Mouse (Mus musculus) MEL (cell line): ENCODE measurements at regions not wholly inside any gene's neighbourhood (a gene's known extent, or its start where the extent isn't known, plus 50 kb on each side); places are given as distances from the start of the nearest gene placed in this dataset.

Experiments
- DNase-seq: peaks from one replicate; pipeline ENCODE4 v3.0.0; 2011; ENCODE audit warnings: low read depth, low spot score
- H3K27ac ChIP-seq: 2 replicates; pipeline ENCODE4 v1.5.1; 2012; ENCODE audit warnings: low read depth, mild to moderate bottlenecking, control low read depth, low read length, moderate library complexity; ENCODE audit not compliant: control insufficient read depth
- H3K27me3 ChIP-seq, 2 experiments: fragments of 150-350 bp in 1 of 2; sonication (generic) in 1 of 2; 2 replicates each; pipeline ENCODE4 v1.6.1; 2012; ENCODE audit warnings: low read length in 2 of 2, mild to moderate bottlenecking in 2 of 2, improper control_type of control experiment in 1 of 2, moderate library complexity in 1 of 2; ENCODE audit not compliant: insufficient read depth in 2 of 2, control insufficient read depth in 1 of 2
- H3K36me3 ChIP-seq, 2 experiments: 2 replicates each; pipeline ENCODE4 v1.6.1; 2012 to 2014; ENCODE audit warnings: low read length in 2 of 2, improper control_type of control experiment in 1 of 2, inconsistent platforms in 1 of 2, mild to moderate bottlenecking in 1 of 2; ENCODE audit not compliant: insufficient read depth in 2 of 2, control insufficient read depth in 1 of 2
- H3K4me1 ChIP-seq, 2 experiments: fragments of 150-350 bp in 1 of 2; sonication (generic) in 1 of 2; 2 replicates each; pipeline ENCODE4 v1.6.1; 2012; ENCODE audit warnings: low read length in 2 of 2, improper control_type of control experiment in 1 of 2, mild to moderate bottlenecking in 1 of 2; ENCODE audit not compliant: insufficient read depth in 2 of 2, control insufficient read depth in 1 of 2
- H3K4me3 ChIP-seq, 2 experiments: fragments of 150-350 bp in 1 of 2; sonication (generic) in 1 of 2; 2 replicates each; pipeline ENCODE4 v1.5.1; 2012; ENCODE audit warnings: low read depth in 2 of 2, low read length in 2 of 2, mild to moderate bottlenecking in 2 of 2, moderate library complexity in 2 of 2, control low read depth in 1 of 2, improper control_type of control experiment in 1 of 2; ENCODE audit not compliant: control insufficient read depth in 1 of 2, insufficient read depth in 1 of 2
- H3K79me2 ChIP-seq: 2 replicates; pipeline ENCODE4 v1.6.1; 2012; ENCODE audit warnings: mild to moderate bottlenecking, low read length, moderate library complexity; ENCODE audit not compliant: control insufficient read depth, poor library complexity, insufficient read depth
- H3K9ac ChIP-seq: 2 replicates; pipeline ENCODE4 v1.6.1; 2012; ENCODE audit warnings: low read depth, mild to moderate bottlenecking, control low read depth, low read length, moderate library complexity; ENCODE audit not compliant: control insufficient read depth, poor library complexity, severe bottlenecking
- H3K9me3 ChIP-seq: fragments of 150-350 bp; sonication (generic); replicated peaks from 2 replicates; pipeline ENCODE4 v1.6.1; 2012; ENCODE audit warnings: mild to moderate bottlenecking, low read length, improper control_type of control experiment, moderate library complexity; ENCODE audit not compliant: insufficient read depth
- BHLHE40 ChIP-seq: IDR thresholded peaks from 2 replicates; pipeline ENCODE4 v1.6.1; 2012; ENCODE audit warnings: low read depth, mild to moderate bottlenecking, inconsistent platforms, low read length, improper control_type of control experiment, borderline replicate concordance
- CHD1 ChIP-seq: IDR thresholded peaks from 2 replicates; pipeline ENCODE4 v1.6.1; 2012; ENCODE audit warnings: low read depth, mild to moderate bottlenecking, inconsistent platforms, low read length, improper control_type of control experiment
- CHD2 ChIP-seq: IDR thresholded peaks from 2 replicates; pipeline ENCODE4 v1.6.1; 2011; ENCODE audit warnings: low read length, improper control_type of control experiment
- CTCF ChIP-seq, 3 experiments: IDR thresholded peaks in 2 of 3; conservative IDR thresholded peaks in 1 of 3; 2 replicates each; pipeline ENCODE4 v1.5.1; 2011 to 2012; ENCODE audit warnings: low read length in 3 of 3, low read depth in 2 of 3, mild to moderate bottlenecking in 2 of 3, improper control_type of control experiment in 1 of 3, inconsistent platforms in 1 of 3, mixed read lengths in 1 of 3, moderate library complexity in 1 of 3; ENCODE audit not compliant: control insufficient read depth in 1 of 3, insufficient read depth in 1 of 3, poor library complexity in 1 of 3, severe bottlenecking in 1 of 3
- E2F4 ChIP-seq: IDR thresholded peaks from 2 replicates; pipeline ENCODE4 v1.6.1; 2011; ENCODE audit warnings: low read depth, low read length, improper control_type of control experiment, borderline replicate concordance
- EP300 ChIP-seq, 2 experiments: IDR thresholded peaks; 2 replicates each; pipeline ENCODE4 v1.6.1; 2011; ENCODE audit warnings: improper control_type of control experiment in 2 of 2, low read length in 2 of 2, low read depth in 1 of 2, mild to moderate bottlenecking in 1 of 2
- GABPA ChIP-seq: IDR thresholded peaks from 2 replicates; pipeline ENCODE4 v1.6.1; 2012; ENCODE audit warnings: low read depth, mild to moderate bottlenecking, inconsistent platforms, low read length, improper control_type of control experiment, moderate library complexity
- HCFC1 ChIP-seq: IDR thresholded peaks from 2 replicates; pipeline ENCODE4 v1.6.1; 2012; ENCODE audit warnings: low read depth, mild to moderate bottlenecking, inconsistent platforms, low read length, improper control_type of control experiment, moderate library complexity
- MAX ChIP-seq: IDR thresholded peaks from 2 replicates; pipeline ENCODE4 v1.6.1; 2011; ENCODE audit warnings: low read length, improper control_type of control experiment
- MAZ ChIP-seq: IDR thresholded peaks from 2 replicates; pipeline ENCODE4 v1.6.1; 2012; ENCODE audit warnings: low read depth, mild to moderate bottlenecking, inconsistent platforms, low read length, improper control_type of control experiment
- MEF2A ChIP-seq: IDR thresholded peaks from 2 replicates; pipeline ENCODE4 v1.6.1; 2014; ENCODE audit warnings: low read depth, mild to moderate bottlenecking, inconsistent platforms, low read length, improper control_type of control experiment; ENCODE audit not compliant: poor library complexity, insufficient replicate concordance, severe bottlenecking; ENCODE audit errors: extremely low read depth
- NRF1 ChIP-seq: IDR thresholded peaks from 2 replicates; pipeline ENCODE4 v1.6.1; 2014; ENCODE audit warnings: low read depth, mild to moderate bottlenecking, inconsistent platforms, low read length, improper control_type of control experiment, moderate library complexity; ENCODE audit not compliant: poor library complexity, insufficient read depth, severe bottlenecking
- POLR2A ChIP-seq, 2 experiments: IDR thresholded peaks; 2 replicates each; pipeline ENCODE4 v1.6.1; 2011 to 2012; ENCODE audit warnings: low read length in 2 of 2, mild to moderate bottlenecking in 2 of 2, control low read depth in 1 of 2, improper control_type of control experiment in 1 of 2, low read depth in 1 of 2, moderate library complexity in 1 of 2; ENCODE audit not compliant: control insufficient read depth in 1 of 2, insufficient read depth in 1 of 2, poor library complexity in 1 of 2
- POLR2AphosphoS2 ChIP-seq: IDR thresholded peaks from 2 replicates; pipeline ENCODE4 v1.6.1; 2011; ENCODE audit warnings: low read length, improper control_type of control experiment
- POLR2AphosphoS5 ChIP-seq: IDR thresholded peaks from 2 replicates; pipeline ENCODE4 v1.6.1; 2012; ENCODE audit warnings: low read depth, borderline replicate concordance, mild to moderate bottlenecking, inconsistent platforms, low read length, moderate library complexity, mixed read lengths
- RAD21 ChIP-seq: IDR thresholded peaks from 2 replicates; pipeline ENCODE4 v1.6.1; 2011; ENCODE audit warnings: mild to moderate bottlenecking, low read depth, low read length, improper control_type of control experiment
- RCOR1 ChIP-seq: IDR thresholded peaks from 2 replicates; pipeline ENCODE4 v1.6.1; 2012; ENCODE audit warnings: low read depth, mild to moderate bottlenecking, inconsistent platforms, low read length, improper control_type of control experiment
- SIN3A ChIP-seq: IDR thresholded peaks from 2 replicates; pipeline ENCODE4 v1.6.1; 2012; ENCODE audit warnings: low read length, improper control_type of control experiment, inconsistent platforms
- TCF12 ChIP-seq: IDR thresholded peaks from 2 replicates; pipeline ENCODE4 v1.6.1; 2014; ENCODE audit warnings: low read depth, mild to moderate bottlenecking, inconsistent platforms, low read length, improper control_type of control experiment, moderate library complexity
- USF1 ChIP-seq: IDR thresholded peaks from 2 replicates; pipeline ENCODE4 v1.6.1; 2014; ENCODE audit warnings: low read depth, mild to moderate bottlenecking, inconsistent platforms, low read length, improper control_type of control experiment, moderate library complexity
- ZC3H11A ChIP-seq: IDR thresholded peaks from 2 replicates; pipeline ENCODE4 v1.6.1; 2012; ENCODE audit warnings: low read depth, mild to moderate bottlenecking, inconsistent platforms, low read length, improper control_type of control experiment
- ZMIZ1 ChIP-seq: IDR thresholded peaks from 2 replicates; pipeline ENCODE4 v1.6.1; 2012; ENCODE audit warnings: low read depth, mild to moderate bottlenecking, inconsistent platforms, low read length, improper control_type of control experiment, moderate library complexity
- ZNF384 ChIP-seq: IDR thresholded peaks from 2 replicates; pipeline ENCODE4 v1.6.1; 2012; ENCODE audit warnings: low read depth, mild to moderate bottlenecking, inconsistent platforms, low read length, improper control_type of control experiment

- TF ChIP-seq EP300 (IDR thresholded peaks at IDR 0.05; ENCODE audit: low read depth in 1 of 2, low read length in 2 of 2) (no peak), POLR2AphosphoS5 (no peak), SIN3A (no peak), MEF2A (no peak), NRF1 (no peak), E2F4 (no peak), MAZ (no peak), CTCF (IDR thresholded peaks at IDR 0.05 in 2 of 3, conservative IDR thresholded peaks at IDR 0.05 in 1 of 3; ENCODE audit: control insufficient read depth in 1 of 3, insufficient read depth in 1 of 3, low read depth in 2 of 3, low read length in 3 of 3, poor library complexity in 1 of 3, severe bottlenecking in 1 of 3) (no peak), RAD21 (no peak), CHD2 (no peak), HCFC1 (no peak), POLR2AphosphoS2 (no peak), ZMIZ1 (no peak)
- no peak for DNase-seq
- Histone ChIP-seq H3K27ac (no peak overlapping the region), H3K9ac (no peak overlapping the region), H3K79me2 (no peaks in the 10 kb centered on the region), H3K4me1 (no peaks in the 10 kb centered on the region; a peak in 1 of 4 replicates), H3K27me3 (no peaks in the 10 kb centered on the region), H3K9me3 (no peaks in the 10 kb centered on the region), H3K36me3 (no peaks in the 10 kb centered on the region), H3K4me3 (no peak overlapping the region)
These were observed 847.7 kb upstream of the Nr2f1 start for GRCm38 (mm10) chr13:79047240-79047639.

- H3K27me3 ChIP-seq = no peaks in the 10 kb centered on the region
- TF ChIP-seq TCF12 = no peak
- TF ChIP-seq RAD21 = no peak
- TF ChIP-seq RCOR1 = no peak
- no peak for TF ChIP-seq POLR2AphosphoS2
- no peak for TF ChIP-seq BHLHE40
- TF ChIP-seq CHD1 = no peak
- TF ChIP-seq CTCF (IDR thresholded peaks at IDR 0.05 in 2 of 3, conservative IDR thresholded peaks at IDR 0.05 in 1 of 3; ENCODE audit: control insufficient read depth in 1 of 3, insufficient read depth in 1 of 3, low read depth in 2 of 3, low read length in 3 of 3, poor library complexity in 1 of 3, severe bottlenecking in 1 of 3) = no peak
- TF ChIP-seq POLR2A (IDR thresholded peaks at IDR 0.05; ENCODE audit: control insufficient read depth in 1 of 2, insufficient read depth in 1 of 2, low read depth in 1 of 2, low read length in 2 of 2, poor library complexity in 1 of 2) = no peak
- TF ChIP-seq ZC3H11A = no peak
- no peak for TF ChIP-seq GABPA
- TF ChIP-seq ZNF384 = no peak
- no peak for TF ChIP-seq MAX
- TF ChIP-seq USF1 = no peak
- no peak for DNase-seq
- no peaks in the 10 kb centered on the region for H3K79me2 ChIP-seq
- H3K4me3 ChIP-seq = no peak overlapping the region
- no peak overlapping the region for H3K9ac ChIP-seq
- no peaks in the 10 kb centered on the region; a peak in 1 of 4 replicates for H3K4me1 ChIP-seq
- H3K27ac ChIP-seq = no peak overlapping the region
- no peaks in the 10 kb centered on the region for H3K36me3 ChIP-seq
- H3K9me3 ChIP-seq = no peaks in the 10 kb centered on the region
These were observed 845.1 kb upstream of the Nr2f1 start for GRCm38 (mm10) chr13:79044657-79045056.
